Mouse (Mus musculus) right cerebral cortex, postnatal 14 days (tissue): ENCODE data around the gene Ctcfl.

Experiments used
- DNase-seq: peaks from one replicate; pipeline ENCODE4 v3.0.0; 2022

Gene Ctcfl

GRCm38 (mm10) chr2:173080785-173081241 is 38.5 kb downstream of the Ctcfl start:
- DNase-seq = peak; percentile 77

DNA sequence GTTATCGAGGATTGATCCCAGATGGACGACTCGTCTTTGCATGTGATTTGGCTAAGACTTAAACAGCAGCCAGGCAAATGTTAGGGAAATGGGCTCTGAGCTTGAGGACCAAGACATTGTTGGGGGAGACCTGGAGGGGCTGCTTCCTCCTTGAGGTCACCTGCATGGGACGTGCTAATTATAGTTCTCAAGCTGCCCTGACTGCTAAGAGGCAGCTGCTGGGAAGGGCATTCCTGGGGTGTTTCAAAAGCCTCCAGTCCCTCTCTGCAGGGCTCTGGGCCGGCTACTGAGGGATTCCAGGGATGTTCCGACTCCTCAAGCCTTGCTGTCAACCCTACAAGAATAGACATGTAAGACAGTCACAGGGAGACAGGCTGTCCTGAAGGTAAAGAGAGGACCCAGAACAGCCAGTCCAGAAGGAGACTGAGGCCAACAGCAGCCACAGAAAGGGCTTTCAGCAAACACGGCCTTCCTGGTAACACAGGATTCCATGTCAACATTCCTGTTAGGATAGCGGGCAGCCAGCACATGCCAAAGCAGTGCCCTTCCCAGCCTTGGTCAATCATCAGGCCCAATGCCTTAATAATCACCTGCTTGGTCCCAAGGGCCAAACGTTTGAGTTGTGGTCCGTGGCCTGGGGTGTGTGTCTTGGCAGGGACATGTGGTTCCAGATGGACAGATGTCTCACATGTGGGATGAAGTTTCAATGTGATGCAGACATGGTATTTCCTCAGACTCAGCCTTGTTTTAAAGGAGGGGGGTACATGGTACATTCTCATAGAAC is 39.4 kb downstream of the Ctcfl start:
- DNase-seq = no peak

- no peak for DNase-seq
Measured at GRCm38 (mm10) chr2:173076921-173077320, 42.4 kb downstream of the Ctcfl start.

DNA sequence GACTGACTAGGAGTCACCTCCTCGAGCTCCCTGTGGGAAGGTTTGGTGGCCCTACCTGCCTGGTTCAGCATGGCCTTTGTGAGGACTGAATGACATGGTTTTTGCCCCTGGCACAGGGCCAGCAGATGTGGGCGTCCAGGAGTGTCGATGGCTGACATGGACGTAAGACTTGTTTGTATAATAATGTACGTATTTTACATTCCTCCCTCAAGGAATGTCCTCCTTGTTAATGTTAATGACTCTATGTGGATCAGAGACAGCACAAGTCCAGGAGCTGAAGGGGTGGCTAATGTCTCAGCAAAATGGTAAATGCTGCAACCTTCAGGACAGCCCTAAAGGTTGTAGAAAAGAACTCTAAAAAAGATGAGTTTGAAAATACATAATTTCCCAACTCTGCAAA is 45.7 kb downstream of the Ctcfl start:
- no peak for DNase-seq

DNA sequence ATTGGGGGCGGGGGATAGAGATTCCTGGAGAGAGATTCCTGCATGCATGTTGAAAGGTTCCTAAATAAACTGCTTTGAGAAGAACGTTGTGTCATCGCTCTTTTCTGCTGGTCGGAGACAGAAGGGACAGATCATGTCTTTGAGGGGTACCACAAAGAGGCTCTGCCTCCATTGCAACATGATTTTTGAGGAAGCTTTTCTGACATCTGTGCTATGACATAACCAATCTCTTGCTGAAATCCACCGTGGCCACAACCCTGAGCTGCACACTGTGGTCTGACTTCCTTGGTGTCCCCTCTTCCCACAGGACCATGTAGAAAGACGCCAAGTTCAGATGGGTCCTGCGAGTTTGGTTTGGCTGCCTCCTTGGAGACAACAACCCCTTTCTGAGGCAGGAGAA is 46.4 kb downstream of the Ctcfl start:
- no peak for DNase-seq

GRCm38 (mm10) chr2:173064864-173065263 is 54.5 kb downstream of the Ctcfl start:
- no peak for DNase-seq

DNA sequence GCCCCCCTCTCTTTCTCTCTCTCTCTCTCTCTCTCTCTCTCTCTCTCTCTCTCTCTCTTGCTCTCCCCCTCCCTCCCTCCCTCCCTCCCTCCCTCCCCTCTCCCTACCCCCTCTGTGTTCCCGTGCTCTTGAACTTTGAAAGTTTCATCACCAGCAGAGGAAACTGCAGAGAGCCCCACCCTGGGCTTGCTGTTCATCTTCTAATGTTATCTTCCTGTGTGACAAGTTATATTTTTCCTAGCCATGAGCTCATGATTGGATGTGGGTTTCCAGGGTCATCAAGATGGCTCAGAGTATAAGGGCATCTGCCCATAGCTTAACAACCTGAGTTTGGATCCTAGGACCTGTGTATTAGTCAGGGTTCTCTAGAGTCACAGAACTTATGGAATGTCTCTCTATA is 56.1 kb downstream of the Ctcfl start:
- no peak for DNase-seq

- no peak for DNase-seq
Measured at GRCm38 (mm10) chr2:173061443-173062351, 57.6 kb downstream of the Ctcfl start.

DNA sequence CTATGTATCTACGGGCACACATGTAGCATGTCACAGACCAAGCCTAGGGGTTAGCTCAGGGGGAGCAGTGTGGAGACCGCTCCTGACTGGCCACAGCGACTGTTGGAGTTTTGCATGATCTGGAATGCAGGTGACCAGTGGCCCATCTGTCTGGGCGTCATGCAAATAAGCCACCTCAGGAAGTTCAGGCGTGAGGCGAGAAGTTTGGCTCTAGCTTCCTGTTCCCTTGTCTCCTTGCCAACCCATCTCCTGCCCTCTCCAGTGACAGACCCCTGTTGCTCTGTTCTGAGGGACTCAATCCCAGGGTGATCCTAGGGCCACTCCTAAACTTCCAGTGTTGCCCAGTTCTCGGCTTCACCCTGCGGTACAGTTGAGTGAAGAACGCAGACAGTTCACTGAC is 58.9 kb downstream of the Ctcfl start:
- no peak for DNase-seq

- DNase-seq = no peak
Measured at GRCm38 (mm10) chr2:173058263-173058662, 61.1 kb downstream of the Ctcfl start.

DNA sequence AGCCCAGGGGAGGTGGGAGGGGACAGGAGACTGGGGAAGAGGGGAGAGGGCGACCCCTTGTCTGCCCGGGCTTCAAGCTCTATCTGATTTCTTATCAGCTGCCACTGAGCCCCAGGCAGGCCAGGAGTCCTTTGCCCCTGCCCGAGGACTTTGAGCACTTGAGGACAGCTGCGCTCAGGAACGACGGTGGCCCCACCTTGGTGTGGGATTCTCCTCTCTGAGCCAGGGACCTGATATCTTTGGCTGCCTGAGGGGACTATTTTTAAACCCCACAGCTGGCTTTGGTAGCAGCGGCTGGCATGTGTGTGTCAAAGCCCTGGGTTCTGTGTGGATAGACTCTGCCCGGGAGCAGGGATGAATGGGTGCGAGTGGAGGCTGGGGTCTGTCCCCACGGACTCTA is 61.7 kb downstream of the Ctcfl start:
- DNase-seq = no peak

- no peak for DNase-seq
Measured at GRCm38 (mm10) chr2:173056882-173057315, 62.4 kb downstream of the Ctcfl start.

- DNase-seq = no peak
Measured at GRCm38 (mm10) chr2:173056303-173056881, 62.9 kb downstream of the Ctcfl start.

GRCm38 (mm10) chr2:173053846-173054245 is 65.5 kb downstream of the Ctcfl start:
- no peak for DNase-seq

DNA sequence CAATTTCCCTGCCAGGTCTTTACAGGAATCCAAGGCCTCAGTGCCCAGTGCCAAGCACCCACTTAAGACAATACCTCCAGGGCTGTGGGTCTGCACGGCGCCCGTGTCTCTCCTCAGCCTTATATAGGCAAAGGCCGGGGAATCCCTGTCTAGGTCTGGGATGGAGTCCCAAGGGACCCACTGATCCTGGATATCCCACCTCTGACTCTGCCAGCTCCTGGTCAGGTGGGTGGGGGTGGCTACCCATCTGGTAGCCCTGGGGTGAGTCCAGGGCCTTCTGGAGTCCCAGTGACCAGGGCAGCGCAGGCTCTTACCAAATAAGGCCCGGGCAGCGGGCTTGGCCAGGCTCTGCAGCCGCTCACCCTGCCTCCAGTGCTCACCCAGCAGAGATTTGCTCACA is 66.4 kb downstream of the Ctcfl start:
- no peak for DNase-seq

DNA sequence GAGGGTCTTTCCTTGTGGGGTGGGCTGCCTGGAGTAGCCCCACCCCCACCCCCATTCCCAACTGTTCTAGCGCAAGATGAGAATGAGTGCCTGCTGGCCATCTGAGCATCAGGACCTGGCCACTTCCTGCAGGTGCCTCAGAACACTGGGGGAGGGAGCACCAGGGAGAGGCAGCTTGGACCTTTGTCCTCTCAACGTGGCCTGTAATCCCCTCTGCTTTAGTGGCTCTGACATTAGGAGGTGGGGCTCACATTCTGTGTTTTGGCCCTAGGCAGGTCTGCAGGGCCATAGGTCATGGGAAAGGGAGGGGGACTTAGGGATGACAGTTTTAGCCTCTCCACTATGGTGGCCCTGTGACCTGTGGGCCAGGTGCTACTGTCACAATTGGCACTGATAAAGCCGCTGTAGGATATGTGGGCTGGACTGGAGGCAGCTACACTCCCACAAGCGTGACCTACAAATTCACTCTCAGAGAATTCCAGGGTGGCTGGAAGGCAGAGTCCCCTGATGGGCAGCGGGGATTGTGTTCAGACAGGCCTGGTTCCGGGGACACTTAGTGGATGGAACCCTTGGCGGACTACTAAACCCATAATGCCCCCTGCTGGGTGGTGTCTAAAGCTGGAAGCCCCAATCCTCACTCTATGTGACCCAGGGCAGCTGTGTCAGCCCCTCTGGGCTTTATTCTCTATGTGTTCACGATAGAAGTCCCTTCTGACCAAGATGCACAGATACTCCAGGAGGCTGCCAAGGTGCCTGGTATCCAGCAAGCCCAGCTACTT is 68.5 kb downstream of the Ctcfl start:
- no peak for DNase-seq

DNA sequence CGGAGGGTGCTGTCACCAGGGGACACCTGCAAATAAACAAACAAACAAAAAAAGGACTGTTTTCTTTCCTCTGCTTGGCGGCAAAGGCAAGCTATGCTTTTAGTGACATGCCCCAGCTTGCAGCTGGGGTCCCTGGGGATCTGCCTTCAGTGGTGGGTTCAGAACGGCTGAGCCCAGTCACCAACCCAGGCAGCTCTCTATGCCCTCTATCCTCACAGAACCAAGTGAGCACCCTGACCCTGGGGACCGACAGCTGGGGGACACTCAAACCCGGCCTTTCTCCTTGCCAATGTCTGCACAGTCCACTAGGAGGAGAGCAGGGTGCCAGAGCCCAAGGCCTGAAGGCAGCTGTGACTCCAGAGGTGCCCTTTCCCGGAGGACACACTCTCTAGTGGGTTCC is 69.5 kb downstream of the Ctcfl start:
- DNase-seq = no peak

GRCm38 (mm10) chr2:173049231-173049630 is 70.1 kb downstream of the Ctcfl start:
- no peak for DNase-seq

GRCm38 (mm10) chr2:173048041-173048745 is 71.1 kb downstream of the Ctcfl start:
- no peak for DNase-seq

DNA sequence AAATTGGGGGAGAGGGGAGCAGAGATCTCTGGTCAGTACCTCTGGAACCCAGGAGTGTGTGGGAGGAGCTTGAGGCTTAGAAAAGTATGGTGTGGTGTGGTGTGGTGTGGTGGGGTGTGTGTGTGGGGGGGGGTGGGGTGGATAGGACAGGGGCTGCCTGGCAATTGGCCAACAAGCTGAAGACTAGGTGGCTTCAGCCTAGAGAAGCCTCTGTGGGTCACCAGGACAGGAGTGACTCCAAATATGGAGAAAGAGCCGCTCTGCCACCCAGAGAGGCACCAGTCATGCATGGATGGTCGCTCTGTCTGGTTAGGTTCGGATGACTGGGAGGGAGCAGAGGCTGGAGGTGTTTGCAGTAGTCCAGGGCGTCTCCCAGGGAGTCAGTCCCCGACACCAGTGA is 71.9 kb downstream of the Ctcfl start:
- no peak for DNase-seq

- no peak for DNase-seq
Measured at GRCm38 (mm10) chr2:173046582-173047297, 72.6 kb downstream of the Ctcfl start.
